Mouse (Mus musculus): Measurements from ENCODE around the gene Dapk3.

- TF ChIP-seq CTCF (IDR thresholded peaks at IDR 0.05; ENCODE audit: control insufficient read depth, insufficient read depth, insufficient replicate concordance, low read depth, low read length) = peak; percentile 94; the same call in 1 of the 2 replicates
- no peak for TF ChIP-seq POLR2A (IDR thresholded peaks at IDR 0.05; ENCODE audit: control insufficient read depth, low read depth, low read length)
These were observed 8.0 kb upstream of the Dapk3 start for GRCm38 (mm10) chr10:81174617-81175344.
